Mouse (Mus musculus) embryonic facial prominence, embryonic 15.5 days (tissue): ENCODE measurements around the gene Tmco3. TPM values are rescaled to one million over a fixed set of nuclear protein-coding genes. Genes with fewer than 3 reads are reported as not detected.
A peak's percentile ranks its signal among the peaks of the same experiment; 100 is the strongest.

Experiments
- ATAC-seq: fragments of 200-750 bp; cut with Nextera tagmentation; 2 replicates; pipeline ENCODE4 v1.8.0; 2017; ENCODE audit warnings: low read depth, moderate TSS enrichment; ENCODE audit not compliant: insufficient number of reproducible peaks, low FRiP score, low TSS enrichment
- H3K27ac ChIP-seq: fragments of 300-500 bp; sonication (generic); replicated peaks from 2 replicates; pipeline ENCODE4 v1.5.1; 2015; ENCODE audit warnings: mild to moderate bottlenecking, inconsistent platforms
- H3K27me3 ChIP-seq: fragments of 300-500 bp; sonication (generic); 2 replicates; pipeline ENCODE4 v1.6.1; 2015; ENCODE audit warnings: inconsistent platforms
- H3K36me3 ChIP-seq: fragments of 300-500 bp; sonication (generic); 2 replicates; pipeline ENCODE4 v1.6.1; 2015; ENCODE audit warnings: mild to moderate bottlenecking, inconsistent platforms
- H3K4me1 ChIP-seq: fragments of 300-500 bp; sonication (generic); 2 replicates; pipeline ENCODE4 v1.6.1; 2015; ENCODE audit warnings: inconsistent platforms
- H3K4me2 ChIP-seq: fragments of 300-500 bp; sonication (generic); replicated peaks from 2 replicates; pipeline ENCODE4 v1.6.1; 2015; ENCODE audit warnings: mild to moderate bottlenecking, inconsistent platforms
- H3K4me3 ChIP-seq: fragments of 300-500 bp; sonication (generic); replicated peaks from 2 replicates; pipeline ENCODE4 v1.5.1; 2015; ENCODE audit warnings: mild to moderate bottlenecking, inconsistent platforms
- H3K9ac ChIP-seq: fragments of 300-500 bp; sonication (generic); 2 replicates; pipeline ENCODE4 v1.6.1; 2015; ENCODE audit warnings: inconsistent platforms
- H3K9me3 ChIP-seq: fragments of 300-500 bp; sonication (generic); replicated peaks from 2 replicates; pipeline ENCODE4 v1.6.1; 2016; ENCODE audit warnings: inconsistent platforms
- WGBS: fragments of 180-500 bp; shearing (Covaris S2); methylation state at CpG from one replicate; pipeline ENCODE4 v1.1.7; 2015; 5-methylcytosine and 5-hydroxymethylcytosine counted together
- polyA plus RNA-seq: library from polyadenylated mRNA; unstranded; fragments of >200 nt; fragmentation: Nextera tagmentation; extraction: Ambion mirVana; gene quantifications from 2 replicates; pipeline ENCODE4 v1.2.1, GENCODE M21; 2015

Gene Tmco3
- polyA plus RNA-seq, 1 experiment from 2014 or later = 52.4 TPM

GRCm38 (mm10) chr8:13272834-13273233 lies 15.2 kb upstream of the Tmco3 start:
- Histone ChIP-seq H3K4me1 (no peaks in the 10 kb centered on the region), H3K9ac (no peak overlapping the region), H3K4me3 (no peak overlapping the region), H3K27me3 (no peaks in the 10 kb centered on the region), H3K4me2 (no peak overlapping the region), H3K36me3 (peaks cover 42% of the 10 kb centered on the region), H3K27ac (no peak overlapping the region), H3K9me3 (no peaks in the 10 kb centered on the region)
- no peak for ATAC-seq
- 90% methylated on average over 5 of the region's 5 CpGs for WGBS

GRCm38 (mm10) chr8:13276941-13277447 lies 11.0 kb upstream of the Tmco3 start:
- 77% methylated on average over 5 of the region's 5 CpGs for WGBS
- Histone ChIP-seq H3K9me3 (no peaks in the 10 kb centered on the region), H3K27ac (no peak overlapping the region), H3K4me1 (no peaks in the 10 kb centered on the region), H3K27me3 (no peaks in the 10 kb centered on the region), H3K9ac (no peak overlapping the region), H3K4me2 (no peak overlapping the region), H3K36me3 (peaks cover 11% of the 10 kb centered on the region), H3K4me3 (no peak overlapping the region)
- no peak for ATAC-seq

- Histone ChIP-seq H3K27me3 (no peaks in the 10 kb centered on the region), H3K36me3 (no peaks in the 10 kb centered on the region), H3K4me2 (no peak overlapping the region), H3K9me3 (no peaks in the 10 kb centered on the region), H3K27ac (no peak overlapping the region), H3K4me3 (no peak overlapping the region), H3K9ac (no peak overlapping the region), H3K4me1 (peaks cover 6% of the 10 kb centered on the region)
- no peak for ATAC-seq
- WGBS = 77% methylated on average over 1 of the region's 1 CpGs
These were observed 4.8 kb upstream of the Tmco3 start for GRCm38 (mm10) chr8:13283200-13283599.

GRCm38 (mm10) chr8:13287304-13287691 lies 692 bp upstream of the Tmco3 start:
- under 1% methylated on average over 34 of the region's 34 CpGs for WGBS
- peak overlapping the region; percentile 84 for H3K4me3 ChIP-seq
- H3K36me3 ChIP-seq = peaks cover 2% of the 10 kb centered on the region; the same call in 1 of the 2 replicates
- no peaks in the 10 kb centered on the region for H3K9me3 ChIP-seq
- no peaks in the 10 kb centered on the region for H3K27me3 ChIP-seq
- peak overlapping the region; percentile 87 for H3K4me2 ChIP-seq
- peaks cover 14% of the 10 kb centered on the region for H3K4me1 ChIP-seq
- peak overlapping the region; percentile 81 for H3K27ac ChIP-seq
- peak overlapping the region; percentile 59 for H3K9ac ChIP-seq
- ATAC-seq = peak; percentile 73

- peak overlapping the region; percentile 13; the same call in 1 of the 2 replicates for H3K27ac ChIP-seq
These were observed 656 bp downstream of the Tmco3 start for GRCm38 (mm10) chr8:13288646-13289045.

GRCm38 (mm10) chr8:13292364-13292763 lies 4.4 kb downstream of the Tmco3 start:
- Histone ChIP-seq H3K4me3 (no peak overlapping the region), H3K4me1 (peaks cover 8% of the 10 kb centered on the region; the same call in 1 of the 2 replicates), H3K27ac (no peak overlapping the region), H3K9ac (no peak overlapping the region), H3K9me3 (no peaks in the 10 kb centered on the region), H3K27me3 (no peaks in the 10 kb centered on the region), H3K4me2 (no peak overlapping the region), H3K36me3 (peaks cover 48% of the 10 kb centered on the region)
- ATAC-seq = no peak
- 29% methylated on average over 9 of the region's 9 CpGs for WGBS

More at GRCm38 (mm10) chr8:13288646-13289045, 656 bp downstream of the Tmco3 start:
- Histone ChIP-seq H3K9me3 (no peaks in the 10 kb centered on the region), H3K4me3 (peak overlapping the region; percentile 84), H3K9ac (peak overlapping the region; percentile 59), H3K36me3 (peaks cover 12% of the 10 kb centered on the region; the same call in 1 of the 2 replicates), H3K27me3 (no peaks in the 10 kb centered on the region), H3K4me2 (peak overlapping the region; percentile 69), H3K4me1 (peaks cover 14% of the 10 kb centered on the region)
- ATAC-seq = no peak
- 3% methylated on average over 6 of the region's 6 CpGs for WGBS

GRCm38 (mm10) chr8:13293677-13294470 lies 5.9 kb downstream of the Tmco3 start:
- peaks cover 52% of the 10 kb centered on the region for H3K36me3 ChIP-seq
- WGBS = 88% methylated on average over 9 of the region's 9 CpGs

GRCm38 (mm10) chr8:13299571-13299970 lies 11.6 kb downstream of the Tmco3 start:
- Histone ChIP-seq H3K4me3 (no peak overlapping the region), H3K9ac (no peak overlapping the region), H3K27ac (no peak overlapping the region), H3K27me3 (no peaks in the 10 kb centered on the region), H3K36me3 (peaks cover 79% of the 10 kb centered on the region), H3K4me2 (no peak overlapping the region), H3K9me3 (no peaks in the 10 kb centered on the region), H3K4me1 (no peaks in the 10 kb centered on the region)
- no peak for ATAC-seq
- 94% methylated on average over 8 of the region's 8 CpGs for whole genome bisulfite sequencing

More at GRCm38 (mm10) chr8:13293677-13294470, 5.9 kb downstream of the Tmco3 start:
- Histone ChIP-seq H3K4me1 (peaks cover 5% of the 10 kb centered on the region; the same call in 1 of the 2 replicates), H3K27ac (no peak overlapping the region), H3K9ac (no peak overlapping the region), H3K4me2 (no peak overlapping the region), H3K9me3 (no peaks in the 10 kb centered on the region), H3K27me3 (no peaks in the 10 kb centered on the region), H3K4me3 (no peak overlapping the region)
- ATAC-seq = no peak

GRCm38 (mm10) chr8:13301036-13301435 lies 13.0 kb downstream of the Tmco3 start:
- peaks cover 79% of the 10 kb centered on the region for H3K36me3 ChIP-seq
- H3K27me3 ChIP-seq = no peaks in the 10 kb centered on the region
- no peak for ATAC-seq
- WGBS = 94% methylated on average over 7 of the region's 7 CpGs
- H3K9ac ChIP-seq = no peak overlapping the region
- no peaks in the 10 kb centered on the region for H3K9me3 ChIP-seq
- no peak overlapping the region for H3K4me2 ChIP-seq
- H3K4me1 ChIP-seq = no peaks in the 10 kb centered on the region
- no peak overlapping the region for H3K4me3 ChIP-seq
- H3K27ac ChIP-seq = no peak overlapping the region

GRCm38 (mm10) chr8:13305459-13305858 lies 17.5 kb downstream of the Tmco3 start:
- no peak overlapping the region for H3K9ac ChIP-seq
- H3K4me2 ChIP-seq = no peak overlapping the region
- no peak overlapping the region for H3K4me3 ChIP-seq
- no peaks in the 10 kb centered on the region for H3K9me3 ChIP-seq
- peaks cover 71% of the 10 kb centered on the region for H3K36me3 ChIP-seq
- 93% methylated on average over 6 of the region's 6 CpGs for WGBS
- no peaks in the 10 kb centered on the region for H3K4me1 ChIP-seq
- H3K27ac ChIP-seq = no peak overlapping the region
- no peak for ATAC-seq
- no peaks in the 10 kb centered on the region for H3K27me3 ChIP-seq

GRCm38 (mm10) chr8:13305884-13306283 lies 17.9 kb downstream of the Tmco3 start:
- ATAC-seq = no peak
- Histone ChIP-seq H3K4me2 (no peak overlapping the region), H3K9me3 (no peaks in the 10 kb centered on the region), H3K27me3 (no peaks in the 10 kb centered on the region), H3K4me1 (no peaks in the 10 kb centered on the region), H3K36me3 (peaks cover 71% of the 10 kb centered on the region), H3K4me3 (no peak overlapping the region), H3K9ac (no peak overlapping the region), H3K27ac (no peak overlapping the region)
- WGBS = 96% methylated on average over 4 of the region's 4 CpGs
